Comparison of ENCODE assay signal across 9 mouse cellular contexts in the genomic region with DNA sequence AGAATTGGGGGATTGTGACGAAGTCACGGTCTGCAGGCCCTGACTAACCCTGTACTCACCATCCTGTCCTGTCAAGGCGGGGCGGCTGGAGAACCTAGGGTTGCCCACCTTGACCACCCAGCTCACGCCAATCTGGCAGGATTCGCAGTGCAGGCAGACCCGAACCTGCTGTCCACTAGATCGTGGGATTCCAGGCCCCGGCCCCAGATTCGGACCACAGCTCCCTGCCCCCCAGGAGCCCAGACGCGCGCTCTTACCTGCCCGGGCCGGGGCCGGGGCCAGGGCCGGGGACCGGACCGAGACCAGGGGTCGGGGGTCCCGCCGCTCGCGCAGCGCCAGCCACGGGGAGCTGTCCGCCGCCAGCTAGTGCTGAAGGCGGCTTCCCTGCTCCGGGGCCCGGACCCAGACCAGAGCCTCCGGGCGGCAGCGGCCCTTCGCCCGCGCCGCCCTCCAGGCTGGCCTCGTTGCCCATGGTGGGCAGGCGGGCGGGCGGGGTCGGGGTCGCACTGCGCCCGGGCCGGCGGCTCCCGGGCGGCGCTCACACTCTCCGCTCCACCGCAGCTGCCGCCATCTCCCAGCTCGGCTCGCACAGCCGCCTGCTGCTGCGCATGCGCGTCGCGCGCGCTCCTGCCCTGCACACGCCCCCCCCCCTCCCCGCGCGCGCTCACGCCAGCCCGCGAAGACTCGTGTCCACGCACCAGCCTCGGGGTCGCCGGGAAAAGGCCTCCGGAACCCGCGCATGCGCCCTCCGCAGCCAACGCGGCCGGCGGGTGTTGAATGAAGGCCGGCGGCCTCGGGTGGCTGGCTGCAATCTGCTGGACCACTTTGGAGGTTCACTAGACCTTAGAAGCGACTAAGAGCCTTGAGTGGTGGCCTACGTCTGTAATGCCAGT. TPM values are rescaled to one million over a fixed set of nuclear protein-coding genes. Genes with fewer than 3 reads are reported as not detected.
DNase-seq lines count a peak whose midpoint lies in the region; ATAC-seq lines count a peak whose summit lies in the region.
"Had no signal": no experiment of that assay in that cellular context is flagged by ENCODE, and none has a peak within 500 bp of the region (broad histone marks: within the 10 kb centered on the region; RNA-seq: fewer than 3 reads in every experiment).

A gene (minus strand): TSS at position 598 of the 893 bp plus-strand sequence.

- 1% methylated on average over 91 of the region's 91 CpGs for WGBS in intestine, embryonic 16.5 days
- 2% methylated on average over 75 of the region's 91 CpGs for WGBS in limb, embryonic 10.5 days
- WGBS in midbrain, embryonic 12.5 days, result 2% methylated on average over 90 of the region's 91 CpGs

- H3K4me2 ChIP-seq in intestine, embryonic 16.5 days (ENCODE audit: low read depth, low read length), result peak within 1 kb of the TSS; percentile 98
- H3K4me2 ChIP-seq in midbrain, embryonic 12.5 days (replicated peaks), result peak within 1 kb of the TSS; percentile 83

- peak within 1 kb of the TSS; percentile 50 for H3K4me3 ChIP-seq in erythroblast, embryonic 14.5 days (replicated peaks)
- peak within 1 kb of the TSS; percentile 69 for H3K4me3 ChIP-seq in intestine, embryonic 16.5 days (ENCODE audit: low read length)
- H3K4me3 ChIP-seq in limb, embryonic 10.5 days, result peak within 1 kb of the TSS; percentile 68
- H3K4me3 ChIP-seq in midbrain, embryonic 12.5 days, result peak within 1 kb of the TSS; percentile 88

- ATAC-seq in erythroblast, adult 5-6 weeks (replicated peaks; ENCODE audit: low FRiP score, poor library complexity, severe bottlenecking), result no peak
- ATAC-seq in intestine, embryonic 16.5 days, result peak; percentile 69
- peak; percentile 90 for ATAC-seq in midbrain, embryonic 12.5 days (ENCODE audit: low FRiP score, low read depth)

- H3K9ac ChIP-seq in intestine, embryonic 16.5 days (ENCODE audit: low read depth, low read length), result peak within 1 kb of the TSS; percentile 43; the same call in 1 of the 2 replicates
- peak within 1 kb of the TSS; percentile 93 for H3K9ac ChIP-seq in midbrain, embryonic 12.5 days (replicated peaks)

- no peaks in the 10 kb centered on the region; the same call in 1 of the 2 replicates for H3K9me3 ChIP-seq in erythroblast, embryonic 14.5 days (ENCODE audit: control insufficient read depth, low read length)
- H3K9me3 ChIP-seq in intestine, embryonic 16.5 days (ENCODE audit: control insufficient read depth, low read length), result no peaks in the 10 kb centered on the region
- H3K9me3 ChIP-seq in limb, embryonic 10.5 days (replicated peaks), result no peaks in the 10 kb centered on the region
- H3K9me3 ChIP-seq in midbrain, embryonic 12.5 days, result no peaks in the 10 kb centered on the region

- H3K27ac ChIP-seq in intestine, embryonic 16.5 days (ENCODE audit: low read length), result no peak within 1 kb of the TSS
- 0 out of 2 replicates have a peak within 1 kb of the TSS, but pooled peaks have one; percentile 37 for H3K27ac ChIP-seq in limb, embryonic 10.5 days
- H3K27ac ChIP-seq in midbrain, embryonic 12.5 days (replicated peaks), result peak within 1 kb of the TSS; percentile 81
- H3K27ac ChIP-seq: macrophage had no signal

- H3K36me3 ChIP-seq in erythroblast, embryonic 14.5 days (ENCODE audit: control insufficient read depth), result no peaks in the 10 kb centered on the region
- H3K36me3 ChIP-seq in intestine, embryonic 16.5 days (ENCODE audit: control insufficient read depth, insufficient read depth, low read length), result no peaks in the 10 kb centered on the region
- H3K36me3 ChIP-seq in limb, embryonic 10.5 days, result no peaks in the 10 kb centered on the region
- H3K36me3 ChIP-seq in midbrain, embryonic 12.5 days, result no peaks in the 10 kb centered on the region

- DNase-seq in cerebellum, postnatal 36 days, result peak; percentile 92 to 95
- DNase-seq in frontal cortex, postnatal 36 days (ENCODE audit: low spot score in 2 of 2), result peak; percentile 73 to 78
- peak; percentile 86 for DNase-seq in limb, embryonic 10.5 days (ENCODE audit: low spot score)
- DNase-seq in right cerebral cortex, postnatal 4 days, result peak; percentile 89

- peaks cover 7% of the 10 kb centered on the region for H3K4me1 ChIP-seq in erythroblast, embryonic 14.5 days (ENCODE audit: control insufficient read depth)
- no peaks in the 10 kb centered on the region for H3K4me1 ChIP-seq in intestine, embryonic 16.5 days (ENCODE audit: control insufficient read depth, insufficient read depth, low read length)
- peaks cover 12% of the 10 kb centered on the region for H3K4me1 ChIP-seq in limb, embryonic 10.5 days
- peaks cover 24% of the 10 kb centered on the region for H3K4me1 ChIP-seq in midbrain, embryonic 12.5 days

- H3K27me3 ChIP-seq in erythroblast, embryonic 14.5 days (ENCODE audit: control insufficient read depth), result peaks cover 85% of the 10 kb centered on the region
- peaks cover 9% of the 10 kb centered on the region; the same call in 1 of the 2 replicates for H3K27me3 ChIP-seq in intestine, embryonic 16.5 days (replicated peaks; ENCODE audit: control insufficient read depth, insufficient read depth, low read length)
- peaks cover 46% of the 10 kb centered on the region for H3K27me3 ChIP-seq in limb, embryonic 10.5 days (ENCODE audit: low read depth, poor library complexity, severe bottlenecking)
- H3K27me3 ChIP-seq in midbrain, embryonic 12.5 days, result peaks cover 7% of the 10 kb centered on the region; the same call in 1 of the 2 replicates

RNA-seq across cellular contexts. Expression of the gene that starts here (rescaled TPM):
- polyA plus RNA-seq in erythroblast, embryonic 14.5 days (2012), result 0.03 and 0.07 TPM in 2 replicates
- total RNA-seq in erythroblast, adult 5-6 weeks (2015; ENCODE audit: low replicate concordance), result 0.38 and 1.0 TPM in 2 replicates
- total RNA-seq in erythroblast, adult 5-6 weeks (2017; ENCODE audit: low replicate concordance), result 1.3 and 2.0 TPM in 2 replicates
- 5.4 TPM in 2 replicates for polyA plus RNA-seq in intestine, embryonic 16.5 days (2015; fragmentation: Nextera tagmentation; extraction: Ambion mirVana)
- 1.7 TPM in 2 replicates for polyA plus RNA-seq in limb, embryonic 10.5 days (2016; fragmentation: Nextera tagmentation; extraction: Ambion mirVana)
- polyA plus RNA-seq in midbrain, embryonic 12.5 days (2016; fragmentation: Nextera tagmentation; extraction: Ambion mirVana), result 4.4 and 5.0 TPM in 2 replicates
